Mouse (Mus musculus) adrenal gland, postnatal 36 days (tissue): ENCODE data around the gene Gm9745. TPM values are rescaled to one million over a fixed set of nuclear protein-coding genes. Genes with fewer than 3 reads are reported as not detected.
"Not testable (repeated sequence)": the region's sequence is repeated elsewhere in the genome, so short reads cannot be mapped to it uniquely, and the experiment has no call there.

ENCODE experiments used
- DNase-seq, 2 experiments: peaks; one replicate each; pipeline ENCODE4 v3.0.0; 2021; ENCODE audit warnings: mixed read lengths in 1 of 2
- microRNA-seq: library from miRNA; unstranded; fragments of <30 nt; microRNA quantifications from one replicate; pipeline ENCODE4 v1.2.0, GENCODE M21; 2021
- total RNA-seq, 2 experiments: library from RNA; stranded (reverse); gene quantifications; 2 replicates each; pipeline ENCODE4 v1.2.3; 2021

The Gm9745 gene
- total RNA-seq, 2 experiments from 2014 or later, result not detected

GRCm38 (mm10) chr13:8905986-8906385 lies 42.0 kb downstream of the Gm9745 start:
- not testable (repeated sequence) for DNase-seq

Small RNAs within 50 kb of the gene (microRNA-seq; reads per million reads assigned to microRNA genes)
- not detected for gene Gm22750

Other genes with a start within 250 kb of the Gm9745 start
- gene Wdr37, start 76.3 kb downstream of the Gm9745 start, total RNA-seq, result 10 to 100 TPM; 40.8 TPM
- gene Idi1, start 62.7 kb downstream of the Gm9745 start, total RNA-seq, result 100 to 1,000 TPM; 113 to 187 TPM
- not detected for gene Idi2, start 4.6 kb upstream of the Gm9745 start, total RNA-seq
- gene Gtpbp4, start 47.9 kb upstream of the Gm9745 start, total RNA-seq, result 10 to 100 TPM; 64.4 to 76.0 TPM
- gene Larp4b, start 145.7 kb upstream of the Gm9745 start, total RNA-seq, result 10 to 100 TPM; 71.3 to 73.4 TPM